Mouse (Mus musculus) lung, postnatal 0 days (tissue): ENCODE measurements around the gene Ttbk2.

Experiments used
- CTCF ChIP-seq: IDR thresholded peaks from 2 replicates; pipeline ENCODE4 v1.5.1; 2016; ENCODE audit warnings: antibody characterized with exemption, mild to moderate bottlenecking
- EP300 ChIP-seq: IDR thresholded peaks from 2 replicates; pipeline ENCODE4 v1.6.1; 2016; ENCODE audit warnings: antibody characterized with exemption, mild to moderate bottlenecking, control low read depth

- TF ChIP-seq CTCF = no peak
- no peak for TF ChIP-seq EP300
Observed at GRCm38 (mm10) chr2:120721911-120722310, 128.5 kb downstream of the Ttbk2 start.
